Mouse (Mus musculus) mesoderm, embryonic 11.5 days (tissue): Measurements from ENCODE around the gene Ubash3b.

Experiments used
- DNase-seq: peaks from one replicate; pipeline ENCODE4 v3.0.0-alpha.2; 2012; ENCODE audit warnings: low read depth, low spot score

Gene Ubash3b

DNA sequence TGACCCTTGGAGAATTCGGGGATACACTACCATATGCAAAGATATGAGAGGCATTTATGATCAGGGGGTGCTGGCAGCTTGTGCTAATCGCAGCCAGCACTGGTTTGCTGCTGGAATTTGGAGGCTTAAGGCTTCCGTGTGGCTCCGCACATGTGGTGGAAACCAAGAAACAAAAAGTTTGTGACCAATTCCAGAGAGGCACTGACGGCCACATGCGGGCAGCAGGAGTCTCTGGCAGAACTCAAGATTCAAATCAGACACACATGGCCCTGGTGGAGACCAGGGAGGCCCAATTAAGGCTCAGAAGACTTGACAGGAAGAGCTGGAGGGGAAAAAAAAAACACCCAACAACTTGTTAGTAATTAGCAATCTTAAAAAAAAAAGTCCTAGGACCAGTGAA is 63.4 kb downstream of the Ubash3b start:
- DNase-seq: no peak

DNA sequence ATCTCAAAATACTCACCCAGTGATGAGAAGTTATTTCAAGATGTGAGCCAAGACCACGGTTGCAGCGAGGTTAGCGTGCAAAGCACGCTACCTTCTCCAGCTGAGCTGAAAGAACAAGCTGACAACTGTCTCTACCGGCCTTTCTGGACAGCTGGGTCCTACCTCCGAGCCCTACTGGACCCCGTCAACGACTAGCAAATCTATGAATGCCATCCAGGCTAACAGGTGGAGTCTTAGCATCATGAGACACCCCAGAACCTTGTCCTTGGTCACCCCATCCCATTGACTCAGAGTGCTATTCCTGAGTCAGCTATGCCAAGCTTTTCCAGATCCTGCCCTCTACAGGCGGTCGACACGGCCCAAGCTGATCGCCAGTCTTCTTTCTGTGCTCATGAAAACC is 69.5 kb downstream of the Ubash3b start:
- DNase-seq: no peak

DNA sequence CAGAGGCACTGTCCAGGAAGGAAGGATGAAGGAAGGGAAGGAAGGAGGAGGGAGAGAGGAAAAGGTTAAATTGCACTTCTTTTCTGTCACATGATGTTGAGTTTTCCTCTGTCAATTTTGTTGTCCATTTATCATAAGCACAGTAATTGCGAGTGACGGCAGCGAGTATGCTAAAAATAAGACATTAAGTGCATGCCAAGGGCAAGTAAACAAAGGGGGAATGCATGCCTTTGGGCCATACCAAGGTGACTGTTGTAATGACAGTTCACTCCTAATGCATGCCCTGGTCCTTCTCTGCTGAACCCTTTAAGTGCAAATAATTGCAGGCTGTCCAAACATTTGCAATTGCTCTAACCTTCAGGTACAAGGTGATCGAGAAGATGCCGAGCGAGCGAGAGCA is 70.3 kb downstream of the Ubash3b start:
- no peak for DNase-seq

DNA sequence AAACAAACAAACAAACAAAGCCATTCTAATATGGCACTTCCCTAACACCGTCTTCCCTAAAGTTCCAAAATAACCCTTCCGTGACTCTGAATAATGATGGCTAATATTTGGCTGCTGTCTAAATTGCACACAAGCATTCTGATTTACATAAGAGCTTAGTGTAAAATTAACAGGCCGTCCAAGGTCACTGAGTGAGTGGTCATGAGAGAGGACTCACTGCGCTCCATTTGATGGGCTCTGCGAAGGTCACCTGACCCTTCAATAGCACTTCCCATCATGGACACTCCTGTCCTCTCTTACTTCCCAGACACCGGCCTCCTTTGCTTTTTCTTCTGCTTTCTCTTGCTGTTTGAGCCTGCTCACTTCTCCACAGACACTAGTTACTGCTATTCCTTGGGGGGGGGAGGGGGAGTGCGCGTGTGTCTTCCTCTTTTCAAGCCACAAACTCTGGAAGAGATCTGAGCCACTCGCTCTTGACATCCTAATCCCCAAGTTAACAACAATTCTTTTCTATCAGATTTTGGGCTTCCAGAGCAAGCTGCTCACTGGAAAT is 73.6 kb downstream of the Ubash3b start:
- DNase-seq: no peak

DNA sequence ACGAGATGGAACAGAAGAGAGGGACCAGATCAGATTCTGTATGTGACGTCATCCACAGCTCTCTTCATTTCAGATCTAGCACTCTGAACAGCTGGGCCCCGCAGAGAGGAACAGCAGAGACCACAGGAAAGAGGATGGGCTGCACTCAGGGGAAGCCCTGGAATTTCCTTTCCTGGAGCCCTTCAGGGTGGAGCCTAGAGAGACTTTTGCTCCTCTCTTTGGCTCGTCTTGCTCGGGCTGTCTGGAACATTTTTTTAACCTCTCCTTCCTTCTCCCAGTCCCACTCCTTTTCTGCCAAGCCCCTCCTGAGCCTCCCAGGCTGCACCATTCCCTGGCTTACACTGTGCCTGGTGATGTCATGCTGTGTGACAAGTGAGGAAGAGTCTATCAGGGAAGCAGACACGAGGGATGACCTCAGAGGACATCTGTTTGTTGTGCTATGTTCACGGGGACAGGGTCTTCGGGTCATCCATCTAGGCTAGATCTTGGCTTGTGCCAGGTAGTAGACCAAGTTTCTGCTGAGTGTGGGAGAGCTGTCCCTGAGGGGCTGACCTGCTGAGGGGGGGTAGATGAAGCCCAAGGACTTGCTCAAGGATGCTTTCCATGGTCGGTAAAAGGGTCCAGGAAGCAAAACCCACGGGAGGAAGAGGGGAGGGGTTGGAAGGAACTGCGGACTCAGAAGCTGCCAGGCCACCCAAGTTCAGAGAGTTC is 77.2 kb downstream of the Ubash3b start:
- no peak for DNase-seq

DNA sequence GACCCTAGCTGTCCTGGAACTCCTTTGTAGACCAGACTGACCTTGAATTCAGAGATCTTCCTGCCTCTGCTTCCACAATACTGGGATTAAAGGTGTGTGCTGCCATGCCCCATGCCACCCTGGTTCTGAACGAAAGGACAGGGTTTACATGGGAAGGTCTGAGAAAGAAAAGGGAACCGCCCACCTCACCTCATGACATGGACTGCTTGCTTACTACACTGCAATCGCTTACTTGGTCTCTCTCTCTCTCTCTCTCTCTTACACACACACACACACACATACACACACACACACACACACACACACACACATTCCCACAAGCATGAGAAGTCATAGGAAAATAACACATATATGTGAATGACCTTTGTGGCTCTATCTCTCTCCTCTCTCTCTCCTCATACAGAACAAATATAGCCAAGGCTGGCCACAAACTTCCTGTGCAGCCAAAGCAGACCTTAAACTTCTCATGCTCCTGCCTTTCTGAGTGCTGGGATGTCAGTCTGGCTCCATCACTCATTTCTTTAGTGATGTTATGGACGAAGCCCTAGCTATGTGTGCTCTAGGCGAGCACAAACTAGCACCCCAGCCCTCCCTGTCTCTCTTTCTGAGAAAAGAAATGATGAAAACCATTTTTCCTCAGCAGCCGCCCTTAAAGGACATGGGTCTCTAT is 78.0 kb downstream of the Ubash3b start:
- DNase-seq: no peak

DNA sequence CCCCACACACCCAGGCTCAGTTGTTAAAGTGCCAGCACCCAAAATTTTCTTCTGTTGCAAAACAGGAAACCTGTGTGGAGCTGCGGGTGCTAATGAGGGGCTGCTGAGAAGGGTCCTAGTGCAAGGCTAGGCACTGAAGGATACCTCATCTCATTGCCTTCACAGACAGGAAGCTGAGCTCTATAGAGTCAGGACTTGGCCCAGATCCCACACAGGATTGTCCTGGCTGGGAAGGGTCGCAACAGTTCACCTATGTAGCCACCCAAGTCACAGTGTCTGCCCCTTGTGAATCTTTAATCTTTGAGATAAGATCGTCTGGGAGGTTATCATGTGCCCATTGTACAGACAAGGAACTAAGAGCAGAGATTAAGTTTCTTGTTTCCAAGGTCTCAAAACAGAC is 78.6 kb downstream of the Ubash3b start:
- DNase-seq: no peak

DNA sequence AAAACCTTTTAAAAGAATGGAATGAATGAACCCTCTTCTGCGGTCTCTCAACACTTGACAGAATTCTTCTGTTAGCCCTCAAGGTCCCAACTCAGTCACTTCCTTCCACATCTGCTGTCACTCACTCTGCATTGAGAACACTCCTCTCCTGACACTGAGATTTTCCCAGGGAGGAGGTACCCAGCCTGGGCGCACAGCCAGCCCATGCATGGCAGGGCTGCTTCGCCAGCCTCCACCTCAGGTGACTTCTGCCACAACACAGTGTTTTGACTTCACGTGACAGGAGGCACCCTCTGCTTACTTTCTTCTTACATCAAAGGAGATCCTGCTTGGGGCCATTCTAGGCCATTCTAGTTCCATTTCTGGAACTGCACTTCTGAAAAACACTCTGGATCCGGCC is 80.6 kb downstream of the Ubash3b start:
- no peak for DNase-seq

DNA sequence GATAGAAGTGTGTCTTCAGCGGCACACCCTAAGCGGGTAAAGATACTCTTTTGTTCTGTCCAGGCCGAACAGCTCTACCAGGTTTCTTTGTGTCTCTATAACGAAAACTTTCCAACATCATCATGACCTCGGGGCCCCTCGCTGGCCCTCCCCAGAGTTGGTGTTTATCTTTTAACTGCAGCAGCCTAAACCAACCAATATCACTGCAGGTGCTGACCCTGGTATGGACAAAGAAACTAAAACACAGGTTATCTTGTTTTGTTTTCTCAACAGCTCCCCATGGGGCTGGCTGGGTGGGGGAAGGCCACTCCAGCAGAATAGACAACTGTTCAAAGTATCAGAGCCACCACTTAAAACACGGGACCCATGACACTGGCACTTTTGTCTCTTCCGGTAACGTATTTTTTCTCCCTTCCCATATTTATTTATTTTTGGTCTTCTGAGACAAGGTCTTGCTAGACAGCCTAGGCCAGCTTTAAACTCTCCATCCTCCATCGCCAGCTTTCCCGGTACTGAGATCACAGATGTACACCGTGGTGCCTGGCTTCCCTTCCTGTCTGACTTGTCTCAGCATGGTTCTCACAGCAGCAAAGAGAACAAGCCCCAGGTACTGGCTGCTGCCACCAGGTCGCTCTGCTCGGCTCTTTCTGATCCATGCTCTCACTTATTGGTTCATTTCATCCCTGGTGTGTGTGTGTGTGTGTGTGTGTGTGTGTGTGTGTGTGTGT is 81.9 kb downstream of the Ubash3b start:
- no peak for DNase-seq

DNA sequence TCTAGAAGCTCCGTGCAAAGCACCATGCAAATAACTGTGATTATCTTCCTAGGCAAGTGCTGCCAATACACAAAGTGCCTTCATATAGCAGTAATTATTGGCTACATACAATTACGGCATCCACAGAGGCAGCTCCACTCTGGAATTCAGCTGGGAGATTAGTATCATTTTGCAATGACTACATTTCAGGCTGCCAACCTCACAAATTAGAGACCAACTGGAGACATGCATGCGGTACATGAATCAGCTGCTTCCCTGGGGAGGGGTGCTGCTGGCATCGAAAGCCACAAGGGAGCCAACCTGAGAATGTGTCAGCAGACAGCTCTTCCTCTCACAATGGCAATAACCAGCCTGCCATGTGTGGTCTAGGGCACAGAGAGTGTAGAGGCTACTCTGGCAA is 83.3 kb downstream of the Ubash3b start:
- DNase-seq: no peak

DNA sequence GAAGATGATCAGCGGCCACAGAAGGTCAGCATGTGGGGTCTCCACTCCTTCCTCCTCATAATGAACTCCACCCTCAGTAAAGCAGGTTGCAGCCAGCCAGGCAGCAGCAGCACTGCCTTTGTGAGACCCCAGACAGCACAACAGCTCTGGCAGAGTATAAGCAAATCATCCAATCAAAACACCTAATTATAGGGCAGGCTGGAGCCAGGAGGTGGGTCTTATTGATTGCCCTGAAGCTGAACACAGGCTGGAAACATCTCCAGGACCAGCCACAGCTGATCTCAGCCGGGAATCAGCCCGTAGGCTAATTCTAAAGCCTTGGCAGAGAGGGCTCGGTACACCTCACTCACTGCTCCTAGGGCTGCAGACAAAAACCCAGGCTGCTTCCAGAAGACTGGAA is 85.3 kb downstream of the Ubash3b start:
- no peak for DNase-seq

DNA sequence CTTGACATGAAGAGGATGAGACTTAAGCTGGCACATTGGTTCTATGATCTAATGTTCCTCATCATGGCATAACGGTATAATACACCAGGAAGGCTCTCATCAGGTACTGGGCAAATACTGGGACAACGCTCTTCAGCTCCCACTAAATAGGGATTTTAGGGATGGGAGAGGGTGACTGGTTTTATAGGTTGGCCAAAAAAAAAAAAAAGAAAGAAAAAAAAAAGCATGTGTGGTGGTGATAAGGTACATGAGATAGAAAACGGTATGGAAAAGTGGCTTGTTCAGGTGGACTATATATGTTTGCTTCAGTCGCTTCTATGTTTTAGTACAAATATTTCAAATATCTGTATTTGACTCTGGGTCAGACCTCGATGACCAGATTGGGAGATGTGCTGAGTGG is 86.0 kb downstream of the Ubash3b start:
- DNase-seq: no peak

DNA sequence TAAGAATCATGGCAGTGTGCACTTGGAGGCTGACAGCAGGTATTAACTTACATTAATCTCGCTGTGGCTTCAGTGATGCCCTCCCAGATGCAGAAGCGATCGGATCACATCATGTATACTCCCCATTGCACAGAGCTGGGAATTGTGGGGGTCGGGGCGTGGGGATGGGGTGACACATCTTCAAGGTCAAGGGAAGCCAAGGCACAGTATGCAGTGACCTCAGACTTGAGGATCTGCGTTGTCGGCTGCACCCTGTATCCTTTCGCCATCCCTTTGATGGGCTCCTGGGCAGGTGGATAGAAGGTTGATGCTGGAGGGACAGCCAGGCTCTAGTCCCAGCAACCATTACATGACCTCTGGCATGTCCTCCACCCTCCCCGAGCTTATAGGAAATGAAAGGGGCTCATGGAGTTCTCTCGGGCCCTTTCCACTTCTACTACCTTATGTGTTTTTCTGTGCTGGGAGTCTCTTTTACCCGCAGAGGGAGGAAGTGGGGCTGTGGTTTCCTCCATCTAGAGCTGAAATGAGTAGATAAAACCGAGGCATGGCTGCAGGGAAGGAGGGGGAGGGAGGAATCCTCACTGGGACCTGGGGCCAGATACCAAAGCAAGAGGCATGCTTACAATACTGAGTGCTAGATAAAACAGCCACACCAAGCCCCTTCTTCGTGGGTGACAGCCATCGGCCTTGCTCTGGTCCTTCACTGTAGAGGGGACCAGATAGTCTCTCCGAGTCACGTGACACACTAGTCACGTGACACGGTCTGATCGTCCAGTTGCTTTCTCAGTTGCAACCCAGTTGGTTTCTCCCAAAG is 88.1 kb downstream of the Ubash3b start:
- DNase-seq: no peak

DNA sequence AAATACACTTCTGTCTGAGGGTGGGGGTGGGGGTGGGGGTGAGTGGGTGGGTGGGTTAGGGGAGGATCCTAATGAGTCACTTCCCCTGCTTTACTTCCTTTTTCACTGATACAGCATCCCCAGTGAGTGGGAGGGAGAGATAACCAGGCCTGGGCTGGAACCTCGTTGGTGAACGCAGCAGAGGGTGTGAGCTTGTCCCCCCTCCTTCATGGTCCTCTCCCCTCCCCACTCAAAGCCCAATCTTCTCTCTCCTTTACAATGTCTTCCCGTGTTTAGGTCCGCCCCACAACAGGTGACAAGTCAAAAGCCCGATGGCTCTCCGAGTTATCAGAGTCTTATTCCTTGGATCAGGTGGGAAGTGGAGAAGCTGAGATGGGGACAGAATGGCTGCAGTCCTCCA is 88.7 kb downstream of the Ubash3b start:
- DNase-seq: no peak

DNA sequence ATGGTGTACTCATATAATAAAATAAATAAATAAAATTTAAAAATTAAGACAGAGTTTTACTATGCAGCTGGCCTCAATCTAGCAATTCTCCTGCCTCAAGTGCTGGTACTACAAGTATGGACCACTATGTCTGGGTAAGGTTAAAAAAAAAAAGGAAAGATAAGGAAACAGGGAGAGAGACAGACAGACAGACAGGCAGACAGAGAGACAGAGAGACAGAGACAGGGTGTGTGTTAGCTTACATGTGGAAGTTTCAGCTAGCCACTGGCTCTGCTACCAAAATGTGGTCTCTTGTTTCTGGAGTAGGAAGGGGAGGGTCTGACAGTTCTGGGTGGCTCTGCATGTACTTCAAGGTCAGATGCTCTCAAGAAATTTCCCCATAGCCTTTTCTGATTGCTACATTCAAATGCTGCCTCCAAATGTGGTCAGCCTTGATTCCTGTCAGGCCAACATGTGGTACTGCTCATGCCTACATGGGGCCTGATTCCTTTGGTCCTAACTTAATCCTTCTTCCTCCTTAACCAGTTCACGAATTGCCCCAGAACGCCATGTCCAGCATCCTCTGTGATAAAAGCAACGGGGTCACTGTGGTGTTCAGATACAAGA is 89.5 kb downstream of the Ubash3b start:
- DNase-seq: no peak

DNA sequence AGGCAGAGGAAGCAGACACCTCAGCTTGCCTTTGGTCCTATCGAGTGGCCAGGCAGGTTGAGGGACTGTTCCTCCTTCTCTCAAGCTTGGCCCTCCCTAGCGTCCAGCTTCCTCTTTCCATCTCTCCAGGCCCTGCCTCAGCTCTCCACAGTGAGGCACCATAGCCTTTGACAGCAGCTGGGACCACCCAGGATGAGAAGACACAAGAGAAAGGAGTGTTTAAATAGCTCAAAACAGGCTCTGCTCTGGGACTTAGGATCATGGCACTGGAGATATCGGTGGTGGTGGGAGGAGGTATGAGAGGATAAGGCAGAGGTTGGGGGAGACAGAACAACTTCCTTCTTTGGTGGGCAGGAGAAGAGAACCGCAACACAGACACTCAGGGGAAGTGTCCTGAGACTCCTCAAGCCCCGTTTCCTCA is 90.7 kb downstream of the Ubash3b start:
- DNase-seq: no peak

DNA sequence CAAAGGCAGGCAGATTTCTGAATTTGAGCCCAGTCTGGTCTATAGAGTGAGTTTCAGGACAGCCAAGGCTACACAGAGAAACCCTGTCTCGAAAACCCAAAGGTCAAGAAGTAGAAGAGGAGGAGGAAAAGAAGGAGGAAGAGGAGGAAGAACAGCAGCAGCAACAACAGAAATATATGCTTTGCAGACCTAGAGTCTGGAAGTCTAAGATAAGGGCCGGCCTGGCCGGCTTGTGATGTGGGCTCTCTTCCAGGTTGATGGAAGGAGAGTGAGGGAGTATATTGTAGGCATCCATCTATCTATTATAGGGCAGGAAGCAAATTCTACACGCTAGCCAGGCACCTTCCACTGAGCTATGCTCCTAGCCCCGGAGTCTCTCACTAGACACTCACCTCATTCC is 92.0 kb downstream of the Ubash3b start:
- DNase-seq: no peak

DNA sequence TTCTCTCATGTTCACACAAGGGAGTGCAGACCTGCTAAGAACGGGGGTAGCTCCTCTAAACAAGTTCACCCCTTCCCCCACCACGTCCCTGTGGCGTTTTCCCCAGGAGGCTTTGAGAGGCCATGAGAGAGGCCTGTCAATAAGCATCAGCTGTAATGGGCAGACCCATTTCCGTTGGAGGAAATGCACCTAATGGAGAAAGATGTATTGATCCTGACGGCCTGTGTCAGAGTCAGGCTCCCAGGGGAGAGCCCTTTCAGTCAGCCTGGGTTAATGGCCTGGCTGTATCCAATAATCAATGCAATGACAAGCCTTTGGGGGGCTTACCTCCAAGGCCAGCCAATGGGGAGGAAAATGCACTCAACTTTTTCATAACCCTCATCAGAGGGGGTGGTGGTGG is 100.1 kb downstream of the Ubash3b start:
- DNase-seq: peak; percentile 56

DNA sequence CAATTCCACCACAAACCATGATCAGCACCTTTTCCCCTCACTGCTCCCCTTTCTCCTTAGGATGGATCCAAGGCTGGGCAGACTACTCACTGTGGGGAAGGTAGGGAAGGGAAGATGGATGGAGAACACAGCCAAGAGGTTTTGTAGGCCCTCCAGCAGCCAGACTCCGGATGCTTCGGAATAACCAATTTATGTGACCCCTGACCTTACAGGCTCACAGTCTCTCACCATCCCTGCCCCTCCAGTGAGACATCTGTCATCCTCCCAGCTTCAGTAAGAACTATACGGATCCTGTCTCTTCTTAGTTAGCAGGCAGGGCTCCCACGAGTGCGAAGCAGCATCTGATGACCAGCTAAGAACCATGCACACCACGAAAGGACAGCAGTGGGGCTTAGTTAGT is 100.9 kb downstream of the Ubash3b start:
- DNase-seq: no peak

DNA sequence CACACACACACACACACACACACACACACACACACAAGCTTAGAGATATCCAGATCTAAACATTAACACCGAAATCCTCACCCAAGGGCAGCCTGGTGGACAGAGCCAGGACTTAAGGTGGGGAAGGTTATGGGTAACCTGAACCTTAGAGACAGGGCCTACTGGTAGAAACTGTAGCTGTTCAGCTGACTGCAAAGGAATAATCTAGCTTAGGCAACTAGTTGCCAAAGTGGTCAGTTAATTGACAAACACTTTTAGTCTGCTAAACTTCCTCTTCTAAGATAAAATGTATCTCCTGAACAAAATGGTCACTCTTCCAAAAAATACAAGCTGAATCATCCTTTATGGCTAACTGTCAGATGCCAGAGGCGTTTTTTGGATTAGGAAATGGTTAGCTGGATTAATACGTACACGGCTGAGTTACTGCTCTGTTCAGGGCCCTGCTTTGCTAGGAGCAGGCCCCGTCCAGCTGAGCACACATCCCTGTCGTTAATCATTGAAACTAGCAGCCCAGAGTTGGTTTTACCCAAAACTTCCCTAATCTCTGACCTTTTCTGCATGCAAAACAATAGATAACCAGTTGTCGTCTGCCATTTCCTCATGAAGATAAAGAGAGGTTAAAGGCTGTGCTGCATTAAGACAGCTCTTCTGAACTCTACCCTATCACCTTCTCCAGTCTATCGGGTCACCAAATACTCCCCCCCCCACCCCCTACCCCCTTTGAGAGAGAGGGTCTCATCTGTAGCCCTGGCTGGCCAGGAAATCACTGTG is 102.5 kb downstream of the Ubash3b start:
- DNase-seq: no peak

DNA sequence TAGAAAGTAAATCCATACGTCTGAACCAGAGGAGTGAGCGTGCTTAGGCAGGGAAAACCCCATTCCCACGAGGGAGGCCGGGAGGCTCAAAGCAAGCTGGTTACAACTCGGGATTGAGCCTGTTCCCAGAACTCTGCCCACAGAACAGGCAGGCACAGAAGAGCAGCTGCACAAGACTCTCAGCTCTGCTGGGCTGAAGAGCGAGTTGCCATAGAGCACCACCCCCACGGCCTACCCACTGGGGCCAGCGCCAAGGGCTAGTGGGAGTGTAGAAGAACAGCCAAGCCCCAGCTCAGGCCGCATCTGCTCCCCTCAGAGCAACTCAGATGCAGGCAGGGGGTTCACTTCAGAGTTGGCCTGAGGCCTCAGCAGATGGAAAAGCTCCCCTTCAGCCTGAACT is 107.3 kb downstream of the Ubash3b start:
- no peak for DNase-seq
